Mouse (Mus musculus) embryonic stem cell, embryonic (primary cell): ENCODE results near the gene Fbxo44.

ENCODE experiments used
- CTCF ChIA-PET, 4 experiments: fragments of 300-600 bp in 2 of 4; fragments of 350-600 bp in 2 of 4; sonication (Branson Sonifier 250); formaldehyde crosslinking; loops; one replicate each; lab custom pipeline; 2022; ENCODE audit warnings: inconsistent platforms in 2 of 4; lab: Charles Lee
- POLR2A ChIA-PET, 4 experiments: fragments of 300-600 bp in 2 of 4; fragments of 350-600 bp in 2 of 4; sonication (Branson Sonifier 250); formaldehyde crosslinking; loops; one replicate each; lab custom pipeline; 2022; ENCODE audit warnings: antibody characterized with exemption in 4 of 4, inconsistent platforms in 1 of 4; lab: Charles Lee

Gene Fbxo44

DNA sequence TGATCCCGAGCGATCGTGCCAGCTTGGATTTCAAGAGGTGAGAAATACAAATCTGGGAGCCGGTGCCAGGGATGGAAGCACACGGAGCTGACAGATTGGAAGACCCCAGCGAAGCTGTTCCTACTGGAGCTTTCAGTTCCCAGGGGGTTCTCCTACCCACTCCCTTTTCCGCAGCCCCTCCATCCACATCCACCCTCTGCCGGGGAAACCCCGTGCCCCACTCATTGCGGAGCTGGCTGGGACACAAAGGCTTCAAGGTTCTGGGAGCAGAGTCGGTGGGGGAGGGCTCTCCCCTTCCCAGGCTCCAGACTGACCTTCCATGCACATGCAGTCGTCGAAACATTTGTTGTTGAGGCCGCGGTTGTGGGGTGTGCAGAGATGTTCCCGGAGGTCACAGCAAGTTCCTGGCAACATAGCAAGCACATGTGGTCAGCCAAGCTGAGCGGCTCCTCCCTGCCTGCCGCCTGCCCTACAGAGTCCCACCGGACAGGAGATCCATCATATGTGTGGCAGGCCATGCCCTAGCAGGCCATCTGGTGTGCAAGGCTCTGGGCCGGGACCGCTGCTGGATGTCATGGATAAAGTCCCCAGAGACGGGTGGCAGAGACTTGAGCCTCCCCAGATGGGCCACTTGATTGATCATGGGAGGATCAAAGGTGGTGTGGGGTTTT lies 52.5 kb downstream of the Fbxo44 start:
- POLR2A ChIA-PET, result interaction anchor here (0.6 to 3.1 kb wide), 23 partner anchors 8 to 91 kb away, joined by 3 to 17 read pairs (median 3); partner anchors contain the start of genes Draxin (in 1 of the 4), Fbxo6 (in 1 of the 4) and Mad2l2 (in 1 of the 4)
- CTCF ChIA-PET, result interaction anchor here in 3 of 4 experiments (0.6 to 3.2 kb wide), 13 partner anchors 8 to 142 kb away, joined by 3 to 19 read pairs (median 3); partner anchors contain the start of genes Agtrap (in 1 of the 3) and Fbxo6 (in 1 of the 3)

DNA sequence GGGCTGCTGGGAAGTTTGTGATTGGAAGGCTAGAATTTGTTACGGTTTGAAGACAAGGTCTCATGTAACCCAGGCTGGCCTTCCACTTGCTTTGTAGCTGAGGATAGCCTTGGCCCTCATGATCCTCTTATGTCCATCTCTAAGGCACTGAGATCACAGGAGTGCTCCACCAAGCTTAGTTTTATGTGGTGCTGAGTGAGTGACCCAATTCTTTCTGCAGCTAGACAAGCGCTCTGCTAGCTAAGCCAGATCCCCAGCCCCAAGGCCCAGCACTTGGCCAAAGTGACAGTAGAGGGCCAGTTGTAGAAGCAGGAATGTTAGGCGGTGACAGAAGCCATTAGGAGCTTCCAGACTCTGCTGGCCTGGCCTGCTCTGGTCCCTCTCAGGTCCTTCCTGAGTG lies 56.1 kb downstream of the Fbxo44 start:
- POLR2A ChIA-PET, result interaction anchor here in 2 of 4 experiments (0.7 to 1.8 kb wide), 9 partner anchors 9 to 116 kb away, joined by 3 to 5 read pairs (median 3); partner anchors contain the start of gene Fbxo6 (in 1 of the 2)
- CTCF ChIA-PET, result interaction anchor here (0.6 to 2.3 kb wide), 10 partner anchors 9 to 146 kb away, joined by 3 to 12 read pairs (median 4); no protein-coding TSS in a partner anchor
